Mouse (Mus musculus) neural tube, embryonic 15.5 days (tissue): ENCODE measurements around the gene Apobec2. TPM values are rescaled to one million over a fixed set of nuclear protein-coding genes. Genes with fewer than 3 reads are reported as not detected.
"Not testable (repeated sequence)": the region's sequence is repeated elsewhere in the genome, so short reads cannot be mapped to it uniquely, and the experiment has no call there.

Experiments used
- ATAC-seq: fragments of 200-750 bp; cut with Nextera tagmentation; 2 replicates; pipeline ENCODE4 v1.8.0; 2017; ENCODE audit warnings: mild to moderate bottlenecking, moderate TSS enrichment, moderate library complexity; ENCODE audit not compliant: low FRiP score
- H3K27ac ChIP-seq: fragments of 300-500 bp; sonication (generic); replicated peaks from 2 replicates; pipeline ENCODE4 v1.5.1; 2015; ENCODE audit warnings: mild to moderate bottlenecking, inconsistent platforms
- H3K27me3 ChIP-seq: fragments of 300-500 bp; sonication (generic); replicated peaks from 2 replicates; pipeline ENCODE4 v1.6.1; 2015; ENCODE audit warnings: inconsistent platforms
- H3K36me3 ChIP-seq: fragments of 300-500 bp; sonication (generic); 2 replicates; pipeline ENCODE4 v1.6.1; 2015; ENCODE audit warnings: inconsistent platforms
- H3K4me1 ChIP-seq: fragments of 300-500 bp; sonication (generic); 2 replicates; pipeline ENCODE4 v1.6.1; 2015; ENCODE audit warnings: inconsistent platforms
- H3K4me2 ChIP-seq: fragments of 300-500 bp; sonication (generic); 2 replicates; pipeline ENCODE4 v1.6.1; 2015; ENCODE audit warnings: inconsistent platforms, mild to moderate bottlenecking, moderate library complexity
- H3K4me3 ChIP-seq: fragments of 300-500 bp; sonication (generic); replicated peaks from 2 replicates; pipeline ENCODE4 v1.5.1; 2015; ENCODE audit warnings: mild to moderate bottlenecking, inconsistent platforms
- H3K9ac ChIP-seq: fragments of 300-500 bp; sonication (generic); replicated peaks from 2 replicates; pipeline ENCODE4 v1.6.1; 2015; ENCODE audit warnings: mild to moderate bottlenecking, inconsistent platforms
- H3K9me3 ChIP-seq: fragments of 300-500 bp; sonication (generic); replicated peaks from 2 replicates; pipeline ENCODE4 v1.6.1; 2016; ENCODE audit warnings: inconsistent platforms
- WGBS: fragments of 180-500 bp; shearing (Covaris S2); methylation state at CpG from one replicate; pipeline ENCODE4 v1.1.7; 2015; ENCODE audit warnings: mixed read lengths; 5-methylcytosine and 5-hydroxymethylcytosine counted together
- polyA plus RNA-seq: library from polyadenylated mRNA; unstranded; fragments of >200 nt; fragmentation: Nextera tagmentation; extraction: Ambion mirVana; gene quantifications from 2 replicates; pipeline ENCODE4 v1.2.1, GENCODE M21; 2015

Gene Apobec2
- 3.7 and 5.1 TPM in 2 replicates for polyA plus RNA-seq

- no peaks in the 10 kb centered on the region for H3K36me3 ChIP-seq
- no peak within 1 kb of the TSS for H3K4me3 ChIP-seq
- no peaks in the 10 kb centered on the region for H3K27me3 ChIP-seq
- H3K9me3 ChIP-seq: no peaks in the 10 kb centered on the region
- peaks cover 4% of the 10 kb centered on the region for H3K4me1 ChIP-seq
- no peak within 1 kb of the TSS for H3K4me2 ChIP-seq
- no peak within 1 kb of the TSS for H3K27ac ChIP-seq
- 77% methylated on average over 16 of the region's 16 CpGs for WGBS
- no peak for ATAC-seq
- H3K9ac ChIP-seq: no peak within 1 kb of the TSS
Observed at GRCm38 (mm10) chr17:48432158-48432980, at the start of gene Apobec2. Gene Apobec2 (minus strand): TSS chr17:48432930.

GRCm38 (mm10) chr17:48479952-48480351 lies 47.2 kb upstream of the Apobec2 start:
- no peak for ATAC-seq
- H3K4me3 ChIP-seq: no peak overlapping the region
- no peaks in the 10 kb centered on the region for H3K36me3 ChIP-seq
- H3K27ac ChIP-seq: no peak overlapping the region
- no peak overlapping the region for H3K4me2 ChIP-seq
- no peak overlapping the region for H3K9ac ChIP-seq
- 91% methylated on average over 10 of the region's 10 CpGs for WGBS
- H3K4me1 ChIP-seq: no peaks in the 10 kb centered on the region
- no peaks in the 10 kb centered on the region for H3K27me3 ChIP-seq
- H3K9me3 ChIP-seq: no peaks in the 10 kb centered on the region

GRCm38 (mm10) chr17:48475444-48475843 lies 42.7 kb upstream of the Apobec2 start:
- no peaks in the 10 kb centered on the region for H3K36me3 ChIP-seq
- H3K27ac ChIP-seq: no peak overlapping the region
- no peak overlapping the region for H3K9ac ChIP-seq
- no peak for ATAC-seq
- no peak overlapping the region for H3K4me3 ChIP-seq
- no peaks in the 10 kb centered on the region for H3K27me3 ChIP-seq
- no peaks in the 10 kb centered on the region for H3K4me1 ChIP-seq
- no peak overlapping the region for H3K4me2 ChIP-seq
- no peaks in the 10 kb centered on the region for H3K9me3 ChIP-seq
- 82% methylated on average over 8 of the region's 8 CpGs for WGBS

- not testable (repeated sequence) for H3K27me3 ChIP-seq, H3K4me1 ChIP-seq, H3K4me3 ChIP-seq, H3K9ac ChIP-seq, H3K4me2 ChIP-seq, H3K36me3 ChIP-seq, ATAC-seq, H3K9me3 ChIP-seq, H3K27ac ChIP-seq
- WGBS: 81% methylated on average over 6 of the region's 6 CpGs
Observed at GRCm38 (mm10) chr17:48474282-48474681, 41.6 kb upstream of the Apobec2 start.

GRCm38 (mm10) chr17:48467395-48468231 lies 34.9 kb upstream of the Apobec2 start:
- WGBS: 10% methylated on average over 22 of the region's 22 CpGs
- Histone ChIP-seq H3K36me3 (no peaks in the 10 kb centered on the region), H3K9me3 (no peaks in the 10 kb centered on the region), H3K4me3 (peak overlapping the region; percentile 16; the same call in 1 of the 2 replicates), H3K9ac (0 out of 2 replicates have a peak overlapping the region, but pooled peaks have one; percentile 20), H3K4me2 (peak overlapping the region; percentile 47), H3K4me1 (peaks cover 18% of the 10 kb centered on the region), H3K27ac (no peak overlapping the region), H3K27me3 (peaks cover 5% of the 10 kb centered on the region)
- ATAC-seq: peak; percentile 88

GRCm38 (mm10) chr17:48466769-48467394 lies 34.2 kb upstream of the Apobec2 start:
- WGBS: 39% methylated on average over 22 of the region's 22 CpGs
- no peaks in the 10 kb centered on the region for H3K36me3 ChIP-seq
- H3K9me3 ChIP-seq: no peaks in the 10 kb centered on the region
- peaks cover 5% of the 10 kb centered on the region for H3K27me3 ChIP-seq
- peak overlapping the region; percentile 16; the same call in 1 of the 2 replicates for H3K4me3 ChIP-seq
- peaks cover 18% of the 10 kb centered on the region for H3K4me1 ChIP-seq
- ATAC-seq: 0 out of 2 replicates have a peak, but pooled peaks have one; percentile 39
- peak overlapping the region; percentile 47 for H3K4me2 ChIP-seq
- H3K27ac ChIP-seq: no peak overlapping the region
- 0 out of 2 replicates have a peak overlapping the region, but pooled peaks have one; percentile 20 for H3K9ac ChIP-seq

GRCm38 (mm10) chr17:48463391-48463790 lies 30.7 kb upstream of the Apobec2 start:
- WGBS: 95% methylated on average over 4 of the region's 4 CpGs
- Histone ChIP-seq H3K9ac (no peak overlapping the region), H3K4me1 (peaks cover 18% of the 10 kb centered on the region), H3K27ac (no peak overlapping the region), H3K9me3 (no peaks in the 10 kb centered on the region), H3K4me3 (no peak overlapping the region), H3K4me2 (no peak overlapping the region), H3K27me3 (peaks cover 5% of the 10 kb centered on the region), H3K36me3 (no peaks in the 10 kb centered on the region)
- no peak for ATAC-seq

- WGBS: 92% methylated on average over 13 of the region's 13 CpGs
- no peak overlapping the region for H3K27ac ChIP-seq
- no peak overlapping the region for H3K4me3 ChIP-seq
- H3K4me2 ChIP-seq: no peak overlapping the region
- H3K9me3 ChIP-seq: no peaks in the 10 kb centered on the region
- H3K4me1 ChIP-seq: peaks cover 7% of the 10 kb centered on the region
- H3K27me3 ChIP-seq: peaks cover 2% of the 10 kb centered on the region
- no peak for ATAC-seq
- no peaks in the 10 kb centered on the region for H3K36me3 ChIP-seq
- no peak overlapping the region for H3K9ac ChIP-seq
Observed at GRCm38 (mm10) chr17:48462096-48462495, 29.4 kb upstream of the Apobec2 start.

- WGBS: 88% methylated on average over 13 of the region's 13 CpGs
- Histone ChIP-seq H3K4me3 (no peak overlapping the region), H3K27ac (no peak overlapping the region), H3K9ac (no peak overlapping the region), H3K4me1 (no peaks in the 10 kb centered on the region), H3K27me3 (no peaks in the 10 kb centered on the region), H3K4me2 (no peak overlapping the region), H3K9me3 (no peaks in the 10 kb centered on the region), H3K36me3 (no peaks in the 10 kb centered on the region)
- ATAC-seq: no peak
Observed at GRCm38 (mm10) chr17:48457971-48458653, 25.4 kb upstream of the Apobec2 start.

GRCm38 (mm10) chr17:48455955-48456354 lies 23.2 kb upstream of the Apobec2 start:
- H3K4me3 ChIP-seq: no peak overlapping the region
- H3K4me1 ChIP-seq: no peaks in the 10 kb centered on the region
- H3K4me2 ChIP-seq: no peak overlapping the region
- H3K9me3 ChIP-seq: no peaks in the 10 kb centered on the region
- H3K9ac ChIP-seq: no peak overlapping the region
- no peak overlapping the region for H3K27ac ChIP-seq
- no peaks in the 10 kb centered on the region for H3K27me3 ChIP-seq
- 90% methylated on average over 2 of the region's 2 CpGs for WGBS
- no peaks in the 10 kb centered on the region for H3K36me3 ChIP-seq
- no peak for ATAC-seq

- Histone ChIP-seq H3K4me2 (no peak within 1 kb of the TSS), H3K27ac (no peak within 1 kb of the TSS), H3K9me3 (no peaks in the 10 kb centered on the region), H3K4me3 (no peak within 1 kb of the TSS), H3K36me3 (no peaks in the 10 kb centered on the region), H3K9ac (no peak within 1 kb of the TSS), H3K27me3 (no peaks in the 10 kb centered on the region), H3K4me1 (no peaks in the 10 kb centered on the region)
- WGBS: 66% methylated on average over 11 of the region's 11 CpGs
- no peak for ATAC-seq
Observed at GRCm38 (mm10) chr17:48454688-48455087, 22.0 kb upstream of the Apobec2 start, which contains the start of gene Unc5cl. Gene Unc5cl (plus strand): TSS chr17:48454901.
